Mouse (Mus musculus) R1 (cell line): Measurements from ENCODE around the gene Vav1.

Experiments used
- DNase-seq: peaks from one replicate; pipeline ENCODE4 v3.0.0-alpha.2; 2018; ENCODE audit warnings: low read depth, low spot score

The Vav1 gene

DNA sequence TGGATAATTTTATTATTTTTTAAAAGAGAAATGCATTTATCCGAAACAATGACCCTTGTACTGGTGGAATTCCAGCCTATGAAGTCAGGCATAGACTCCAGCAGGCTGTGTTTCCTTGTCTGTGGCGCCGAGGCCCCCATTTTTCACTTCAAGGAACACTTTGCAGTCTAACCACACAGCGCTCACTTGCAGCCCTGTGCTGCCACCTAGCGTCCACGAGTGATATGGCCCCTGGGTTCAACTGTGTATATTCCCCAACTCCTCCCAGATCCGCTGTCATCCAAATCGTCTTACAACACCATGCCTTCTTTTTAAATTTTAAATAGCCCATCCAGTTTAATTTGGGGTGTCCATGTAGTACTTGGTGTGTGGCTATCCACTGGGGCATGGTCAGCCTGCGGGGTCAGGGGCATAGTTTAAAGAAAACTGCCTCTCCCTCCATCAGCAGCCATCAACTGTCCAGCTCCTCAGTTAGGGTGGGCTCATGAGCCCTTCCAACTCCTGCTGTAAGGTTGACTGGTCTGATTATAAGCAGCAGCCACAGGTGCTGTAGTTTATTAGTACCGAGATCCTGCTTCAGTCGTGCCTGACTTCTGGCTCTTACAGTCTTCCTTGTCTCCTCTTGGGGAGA lies 56.9 kb downstream of the Vav1 start:
- DNase-seq = peak; percentile 90

GRCm38 (mm10) chr17:57337996-57338395 lies 59.1 kb downstream of the Vav1 start:
- DNase-seq = no peak

DNA sequence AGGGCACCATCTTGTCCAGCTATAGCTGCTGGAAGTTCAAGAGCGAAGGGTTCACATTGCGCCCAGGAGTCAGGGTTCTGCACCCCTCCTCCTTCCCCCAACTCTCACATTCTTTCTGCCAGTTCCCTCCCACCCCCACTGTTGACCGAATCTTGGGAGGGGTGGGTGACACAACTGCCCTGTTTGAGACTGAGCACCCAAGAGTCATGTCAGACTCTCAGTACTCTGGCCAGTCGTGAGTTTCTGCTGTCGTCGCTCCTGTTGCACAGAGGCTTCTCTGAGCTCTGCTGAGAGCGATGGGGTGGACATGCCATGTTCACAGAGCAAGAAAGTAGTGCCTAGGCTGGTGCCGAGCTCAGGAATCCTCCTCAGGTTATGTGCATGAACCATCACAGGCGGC lies 60.4 kb downstream of the Vav1 start:
- DNase-seq = no peak

- DNase-seq = no peak
Observed at GRCm38 (mm10) chr17:57341568-57341967, 62.7 kb downstream of the Vav1 start.

- no peak for DNase-seq
Observed at GRCm38 (mm10) chr17:57344029-57344707, 65.3 kb downstream of the Vav1 start.

DNA sequence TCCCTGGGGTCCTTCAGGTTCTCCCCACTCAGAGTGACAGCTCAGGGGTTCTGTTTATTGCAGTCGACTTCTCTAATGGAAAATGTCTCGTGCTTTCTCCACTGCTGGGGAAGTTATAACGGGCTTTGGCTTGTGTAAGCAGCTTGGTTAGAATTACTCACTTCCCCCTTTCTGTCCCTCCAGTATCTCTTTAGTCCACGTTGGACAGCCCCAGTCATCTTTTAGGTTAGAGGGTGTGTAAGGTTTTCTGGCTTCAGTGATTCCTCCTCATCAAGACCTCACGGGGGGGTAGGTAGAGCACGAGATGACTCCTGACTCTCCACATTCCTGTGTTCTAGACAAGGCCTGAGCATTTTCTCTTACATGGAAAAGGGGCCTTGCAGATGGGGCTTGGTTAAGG lies 68.1 kb downstream of the Vav1 start:
- no peak for DNase-seq

DNA sequence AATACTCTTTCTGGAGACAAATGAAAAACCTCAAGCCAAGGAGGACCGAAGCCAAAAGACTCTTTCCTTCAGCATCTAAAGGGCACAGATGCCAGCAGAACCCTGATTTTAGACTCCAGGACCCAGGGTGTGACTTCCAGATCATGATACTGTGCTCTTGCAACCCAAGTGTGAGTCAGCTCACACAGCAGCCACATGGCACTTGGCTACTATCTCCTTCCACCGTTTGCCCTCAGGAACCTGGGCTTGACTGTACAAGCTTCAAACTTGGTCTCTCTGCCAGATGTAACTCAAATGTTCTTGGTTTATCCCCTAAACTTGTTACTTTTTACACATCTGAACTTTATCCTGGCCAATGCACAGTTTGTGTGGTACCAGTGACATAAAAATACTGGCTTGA lies 68.9 kb downstream of the Vav1 start:
- DNase-seq = no peak

GRCm38 (mm10) chr17:57349067-57349466 lies 70.2 kb downstream of the Vav1 start:
- DNase-seq = no peak

DNA sequence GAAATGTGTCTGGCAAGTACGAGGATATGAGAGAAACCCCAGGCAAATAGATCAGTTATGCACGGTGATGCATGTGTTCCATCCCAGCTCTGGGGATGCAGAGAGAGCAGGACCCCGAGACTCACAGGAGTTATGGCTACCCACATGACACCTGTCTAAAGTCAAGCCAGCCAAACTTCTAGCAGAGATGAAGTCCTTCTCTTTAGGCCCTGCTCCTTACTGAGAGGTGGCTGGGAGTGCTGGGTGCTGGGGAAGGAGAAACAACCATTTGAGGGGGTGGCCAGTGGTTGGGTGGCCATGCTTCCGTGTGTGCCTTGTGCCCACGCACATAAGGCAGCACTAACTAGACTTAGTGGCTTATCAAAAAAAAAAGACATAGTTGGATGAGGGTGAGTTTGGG lies 71.3 kb downstream of the Vav1 start:
- DNase-seq = no peak

GRCm38 (mm10) chr17:57351107-57351506 lies 72.2 kb downstream of the Vav1 start:
- no peak for DNase-seq

- DNase-seq = no peak
Observed at GRCm38 (mm10) chr17:57358441-57358840, 79.5 kb downstream of the Vav1 start, which contains the start of gene Adgre1. TSS of gene Adgre1 (plus strand) at chr17:57358691.

DNA sequence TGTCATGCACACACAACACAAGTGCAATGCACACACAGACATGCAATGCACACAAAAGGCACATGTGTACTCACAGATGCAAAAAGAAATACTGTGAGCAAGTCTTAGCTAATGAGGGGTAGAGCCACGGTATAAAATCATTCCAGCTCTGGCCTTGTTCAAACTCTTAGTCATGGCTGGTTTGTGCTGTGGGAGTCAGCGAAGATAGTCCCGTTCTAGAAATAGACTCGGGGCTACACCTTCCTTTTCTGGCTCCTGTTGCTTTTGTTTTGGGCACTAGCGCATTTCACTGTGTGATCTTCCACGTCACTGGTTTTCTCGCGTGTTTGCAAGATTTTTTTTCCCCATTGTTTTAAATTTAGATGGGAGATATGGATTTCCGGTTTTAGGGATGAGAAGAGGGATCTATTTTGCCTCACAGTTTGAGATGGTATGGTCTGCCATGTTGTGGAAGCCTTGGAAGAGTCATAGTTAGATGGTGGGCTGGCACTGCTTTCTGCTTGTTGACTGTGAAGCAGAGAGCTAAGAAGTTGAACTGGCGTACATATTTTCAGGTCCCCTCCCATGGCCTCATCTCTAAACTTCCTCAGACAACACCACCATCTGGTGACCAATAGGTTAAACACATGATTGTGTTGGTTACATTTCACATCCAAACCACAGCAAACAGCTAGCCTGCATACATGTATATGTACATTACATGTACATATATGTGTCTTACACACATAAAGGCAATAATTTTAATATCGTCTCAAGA lies 80.8 kb downstream of the Vav1 start:
- no peak for DNase-seq
